Comparison of ENCODE assay signal across 8 mouse cellular contexts in the genomic region with DNA sequence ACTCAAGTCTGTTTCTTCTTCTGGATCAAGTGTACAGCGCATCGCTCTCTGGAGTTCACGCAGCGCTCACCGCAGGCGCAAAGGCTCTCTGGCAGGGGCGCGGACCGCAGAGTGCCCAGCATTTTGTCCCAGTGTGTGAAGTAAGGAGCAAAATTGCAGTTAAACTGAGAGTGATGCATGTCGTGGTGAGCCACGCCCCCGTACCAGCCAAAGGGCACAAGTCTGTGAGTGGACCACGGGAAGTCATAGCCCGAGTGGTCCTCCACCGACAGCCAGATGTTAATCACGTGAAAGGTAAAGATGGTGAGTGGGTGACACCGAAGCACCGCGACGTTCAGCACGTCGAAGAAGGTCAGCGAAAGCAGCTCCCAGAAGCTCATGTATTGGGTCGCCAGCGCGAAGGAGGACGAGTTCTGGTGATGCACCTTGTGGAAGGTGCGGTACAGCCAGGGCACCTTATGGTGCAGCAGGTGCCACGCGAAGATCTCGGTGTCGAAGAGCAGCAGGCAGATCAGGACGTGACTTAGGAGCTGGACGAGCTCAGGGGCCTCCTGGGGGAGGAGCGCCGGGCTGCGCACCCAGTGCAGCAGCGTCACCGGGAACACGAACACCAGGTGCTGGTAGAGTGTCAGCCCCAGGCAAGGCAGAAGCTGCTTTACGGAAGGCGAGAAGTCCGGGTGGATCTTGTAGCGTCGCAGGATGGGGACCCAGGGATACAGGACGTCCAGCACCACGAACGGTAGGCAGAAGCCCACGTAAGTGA. TPM values are rescaled to one million over a fixed set of nuclear protein-coding genes. Genes with fewer than 3 reads are reported as not detected.
A peak's percentile ranks its signal among the peaks of the same experiment; 100 is the strongest.
DNase-seq lines count a peak whose midpoint lies in the region; ATAC-seq and TF ChIP-seq lines count a peak whose summit lies in the region.

No protein-coding gene starts in this region.

- peak overlapping the region; percentile 80 for H3K4me2 ChIP-seq in hindbrain, embryonic 11.5 days (replicated peaks; ENCODE audit: low read depth, low read length)
- peak overlapping the region; percentile 67 for H3K4me2 ChIP-seq in liver, embryonic 14.5 days (ENCODE audit: low read depth)
- peak overlapping the region; percentile 98 for H3K4me2 ChIP-seq in neural tube, embryonic 14.5 days (ENCODE audit: low read depth, low read length)

- peak overlapping the region; percentile 79 for H3K4me3 ChIP-seq in gastrocnemius, adult 2 months
- H3K4me3 ChIP-seq in E14TG2a.4 (replicated peaks; ENCODE audit: low read length): peak overlapping the region; percentile 76
- H3K4me3 ChIP-seq in embryonic facial prominence, embryonic 10.5 days: peak overlapping the region; percentile 67
- H3K4me3 ChIP-seq in hindbrain, embryonic 11.5 days (ENCODE audit: low read depth, low read length): peak overlapping the region; percentile 50
- peak overlapping the region; percentile 41 to 44 for H3K4me3 ChIP-seq in liver, embryonic 14.5 days (ENCODE audit: insufficient read depth in 1 of 2, low read depth in 2 of 2, low read length in 2 of 2)
- H3K4me3 ChIP-seq in neural tube, embryonic 14.5 days (ENCODE audit: low read depth, low read length): peak overlapping the region; percentile 49

- H3K9ac ChIP-seq in hindbrain, embryonic 11.5 days (ENCODE audit: low read depth, low read length): peak overlapping the region; percentile 21; the same call in 1 of the 2 replicates
- H3K9ac ChIP-seq in liver, embryonic 14.5 days (replicated peaks): no peak overlapping the region
- peak overlapping the region; percentile 41 for H3K9ac ChIP-seq in neural tube, embryonic 14.5 days (replicated peaks; ENCODE audit: low read depth, low read length)

- H3K36me3 ChIP-seq in E14TG2a.4 (ENCODE audit: insufficient read depth, low read length): no peaks in the 10 kb centered on the region
- H3K36me3 ChIP-seq in embryonic facial prominence, embryonic 10.5 days (replicated peaks): no peaks in the 10 kb centered on the region
- H3K36me3 ChIP-seq in hindbrain, embryonic 11.5 days (ENCODE audit: control insufficient read depth, insufficient read depth, low read length): no peaks in the 10 kb centered on the region
- H3K36me3 ChIP-seq in liver, embryonic 14.5 days (replicated peaks; ENCODE audit: control insufficient read depth, insufficient read depth, low read depth): no peaks in the 10 kb centered on the region
- no peaks in the 10 kb centered on the region for H3K36me3 ChIP-seq in neural tube, embryonic 14.5 days (ENCODE audit: control insufficient read depth, insufficient read depth, low read length)

- H3K27me3 ChIP-seq in E14TG2a.4 (ENCODE audit: insufficient read depth, low read length): peaks cover 56% of the 10 kb centered on the region
- peaks cover 74% of the 10 kb centered on the region for H3K27me3 ChIP-seq in embryonic facial prominence, embryonic 10.5 days (replicated peaks; ENCODE audit: low read depth, poor library complexity, severe bottlenecking)
- H3K27me3 ChIP-seq in hindbrain, embryonic 11.5 days (ENCODE audit: control insufficient read depth, insufficient read depth, low read length): peaks cover 15% of the 10 kb centered on the region
- H3K27me3 ChIP-seq in liver, embryonic 14.5 days (ENCODE audit: control insufficient read depth, insufficient read depth, low read length): peaks cover 33% of the 10 kb centered on the region
- peaks cover 11% of the 10 kb centered on the region for H3K27me3 ChIP-seq in neural tube, embryonic 14.5 days (ENCODE audit: control insufficient read depth, insufficient read depth, low read length)

- H3K4me1 ChIP-seq in E14TG2a.4 (replicated peaks; ENCODE audit: low read depth, low read length): peaks cover 22% of the 10 kb centered on the region
- H3K4me1 ChIP-seq in embryonic facial prominence, embryonic 10.5 days: peaks cover 21% of the 10 kb centered on the region
- peaks cover 3% of the 10 kb centered on the region for H3K4me1 ChIP-seq in hindbrain, embryonic 11.5 days (replicated peaks; ENCODE audit: control insufficient read depth, insufficient read depth, low read length)
- no peaks in the 10 kb centered on the region; a peak in 1 of 4 replicates for H3K4me1 ChIP-seq in liver, embryonic 14.5 days (replicated peaks; ENCODE audit: control insufficient read depth in 2 of 2, insufficient read depth in 2 of 2, low read length in 1 of 2)
- peaks cover 8% of the 10 kb centered on the region; the same call in 1 of the 2 replicates for H3K4me1 ChIP-seq in neural tube, embryonic 14.5 days (ENCODE audit: control insufficient read depth, insufficient read depth, low read length)

- TF ChIP-seq CTCF in gastrocnemius, adult 2 months (IDR thresholded peaks at IDR 0.05): no peak
- TF ChIP-seq CTCF in E14TG2a.4 (conservative IDR thresholded peaks at IDR 0.05; ENCODE audit: low read length): no peak
- no peak for TF ChIP-seq CTCF in liver, embryonic 14.5 days (IDR thresholded peaks at IDR 0.05; ENCODE audit: low read depth)

- no peak for TF ChIP-seq EP300 in liver, embryonic 14.5 days (IDR thresholded peaks at IDR 0.05; ENCODE audit: low read depth)

- H3K9me3 ChIP-seq in E14TG2a.4 (ENCODE audit: low read length): no peaks in the 10 kb centered on the region
- H3K9me3 ChIP-seq in embryonic facial prominence, embryonic 10.5 days: no peaks in the 10 kb centered on the region
- no peaks in the 10 kb centered on the region for H3K9me3 ChIP-seq in hindbrain, embryonic 11.5 days (ENCODE audit: control insufficient read depth, low read length)
- H3K9me3 ChIP-seq in liver, embryonic 14.5 days (ENCODE audit: control insufficient read depth, low read length): no peaks in the 10 kb centered on the region
- H3K9me3 ChIP-seq in neural tube, embryonic 14.5 days (ENCODE audit: control insufficient read depth, low read length): no peaks in the 10 kb centered on the region

- peak; percentile 82 for ATAC-seq in hindbrain, embryonic 11.5 days (ENCODE audit: low FRiP score)
- no peak for ATAC-seq in liver, embryonic 14.5 days (ENCODE audit: insufficient read depth)
- ATAC-seq in neural tube, embryonic 14.5 days (ENCODE audit: low read depth): peak; percentile 89

- H3K27ac ChIP-seq in gastrocnemius, adult 2 months: peak overlapping the region; percentile 65
- no peak overlapping the region for H3K27ac ChIP-seq in embryonic facial prominence, embryonic 10.5 days (replicated peaks)
- no peak overlapping the region for H3K27ac ChIP-seq in hindbrain, embryonic 11.5 days (ENCODE audit: low read depth, low read length)
- H3K27ac ChIP-seq in liver, embryonic 14.5 days: no peak overlapping the region
- no peak overlapping the region for H3K27ac ChIP-seq in neural tube, embryonic 14.5 days (ENCODE audit: low read depth, low read length)

- WGBS in embryonic facial prominence, embryonic 10.5 days: 7% methylated on average over 49 of the region's 49 CpGs
- WGBS in hindbrain, embryonic 11.5 days: 6% methylated on average over 49 of the region's 49 CpGs
- WGBS in liver, embryonic 14.5 days (ENCODE audit: insufficient replicate concordance): 9% methylated on average over 49 of the region's 49 CpGs
- WGBS in neural tube, embryonic 14.5 days: 4% methylated on average over 49 of the region's 49 CpGs

- intact Hi-C loops in gastrocnemius, adult 2 months (cut with DNase I): no loop called here

- DNase-seq in gastrocnemius, adult 2 months: peak; percentile 20
- DNase-seq in gastrocnemius, adult 8-10 months (ENCODE audit: low spot score in 2 of 2): no peak
- no peak for DNase-seq in embryonic facial prominence, embryonic 10.5 days (ENCODE audit: low spot score)
- peak; percentile 50 for DNase-seq in hindbrain, embryonic 11.5 days (ENCODE audit: low spot score)
- no peak for DNase-seq in liver, embryonic 14.5 days (ENCODE audit: low read depth in 3 of 3, low spot score in 3 of 3)
- no peak for DNase-seq in ovary, postnatal 10 days (ENCODE audit: low spot score)

RNA-seq across cellular contexts. Expression of a gene that starts 0.6 kb away (rescaled TPM):
- total RNA-seq in gastrocnemius, adult 2 months (2021): not detected
- total RNA-seq in gastrocnemius, adult 8-10 months (2022): not detected
- polyA plus RNA-seq in embryonic facial prominence, embryonic 10.5 days (2016; fragmentation: Nextera tagmentation; extraction: Ambion mirVana): 0.25 and 0.72 TPM in 2 replicates
- 0.42 and 1.0 TPM in 2 replicates for polyA plus RNA-seq in hindbrain, embryonic 11.5 days (2014; fragmentation: Nextera tagmentation; extraction: Ambion mirVana)
- polyA plus RNA-seq in liver, embryonic 14.5 days (2012; rRNA removed): 0.15 and 0.29 TPM in 2 replicates
- polyA plus RNA-seq in liver, embryonic 14.5 days (2014; fragmentation: Nextera tagmentation; extraction: Ambion mirVana): not detected in 2 replicates
- 0.45 and 0.56 TPM in 2 replicates for polyA plus RNA-seq in neural tube, embryonic 14.5 days (2014; fragmentation: Nextera tagmentation; extraction: Ambion mirVana)

RNA-seq across cellular contexts. Expression of a gene that starts 52.9 kb away (rescaled TPM):
- 1 to 10 TPM; 5.1 to 7.9 TPM for total RNA-seq in gastrocnemius, adult 2 months (2021)
- total RNA-seq in gastrocnemius, adult 8-10 months (2022): 1 to 10 TPM; 3.6 to 5.5 (median 4.9) TPM
- polyA plus RNA-seq in embryonic facial prominence, embryonic 10.5 days (2016; fragmentation: Nextera tagmentation; extraction: Ambion mirVana): 22.6 and 25.5 TPM in 2 replicates
- 27.3 and 28.2 TPM in 2 replicates for polyA plus RNA-seq in hindbrain, embryonic 11.5 days (2014; fragmentation: Nextera tagmentation; extraction: Ambion mirVana)
- 19.3 and 22.7 TPM in 2 replicates for polyA plus RNA-seq in liver, embryonic 14.5 days (2012; rRNA removed)
- 40.4 and 44.2 TPM in 2 replicates for polyA plus RNA-seq in liver, embryonic 14.5 days (2014; fragmentation: Nextera tagmentation; extraction: Ambion mirVana)
- polyA plus RNA-seq in neural tube, embryonic 14.5 days (2014; fragmentation: Nextera tagmentation; extraction: Ambion mirVana): 17.0 and 28.4 TPM in 2 replicates

Comparison
In these comparisons a context has a peak if more than half of its experiments do, and no peak if none do; other contexts are left out.
1. DNase-seq: peak in gastrocnemius, adult 2 months (single experiment) and hindbrain, embryonic 11.5 days (single experiment); none in gastrocnemius, adult 8-10 months (0 of 2), embryonic facial prominence, embryonic 10.5 days (single experiment), liver, embryonic 14.5 days (0 of 3) and ovary, postnatal 10 days (single experiment).
2. Peak in every context shown above with its lines, with median percentiles within 50 percentile points of each other: H3K4me3 ChIP-seq and H3K4me2 ChIP-seq.